Mouse (Mus musculus): Measurements from ENCODE around the gene Wdr59. TPM values are rescaled to one million over a fixed set of nuclear protein-coding genes. Genes with fewer than 3 reads are reported as not detected.

The Wdr59 gene
- polyA plus RNA-seq, 1 experiment from 2014 or later: 4.4 TPM

DNA sequence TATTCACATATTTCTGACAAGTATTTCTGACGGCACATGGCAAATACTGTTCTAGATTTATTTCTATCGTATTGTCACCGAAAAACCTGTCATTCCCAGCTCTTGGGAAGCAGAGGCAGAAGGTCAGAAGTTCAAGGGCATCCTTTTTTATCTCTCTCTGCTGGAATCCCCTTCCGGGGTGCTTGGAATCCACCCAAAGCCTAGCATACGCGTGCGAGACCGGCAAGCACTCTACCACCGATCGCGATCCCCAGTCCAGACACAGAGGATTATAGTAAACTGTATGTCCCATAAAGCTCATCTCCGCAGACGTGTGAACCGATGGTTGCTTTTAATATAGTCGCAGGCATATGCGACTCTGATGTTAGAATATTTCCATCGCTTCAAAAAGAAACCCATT is 9.7 kb upstream of the Wdr59 start:
- H3K4me2 ChIP-seq: no peak overlapping the region
- no peak overlapping the region for H3K27ac ChIP-seq (ENCODE audit: low read depth)
- H3K9ac ChIP-seq: no peak overlapping the region
- no peak overlapping the region for H3K4me3 ChIP-seq (ENCODE audit: low read depth, low read length)
- no peaks in the 10 kb centered on the region for H3K36me3 ChIP-seq (ENCODE audit: insufficient read depth)
- 67% methylated on average over 17 of the region's 17 CpGs for WGBS
- H3K9me3 ChIP-seq (ENCODE audit: low read depth, low read length): no peaks in the 10 kb centered on the region
- no peak for DNase-seq
- no peak for ATAC-seq (ENCODE audit: insufficient read depth)
- no peak for TF ChIP-seq CTCF (IDR thresholded peaks at IDR 0.05; ENCODE audit: low read depth)
- H3K27me3 ChIP-seq (ENCODE audit: insufficient read depth, low read length): no peaks in the 10 kb centered on the region
- no peaks in the 10 kb centered on the region for H3K4me1 ChIP-seq (ENCODE audit: insufficient read depth)

- TF ChIP-seq CTCF (IDR thresholded peaks at IDR 0.05; ENCODE audit: low read depth): no peak
- no peaks in the 10 kb centered on the region for H3K36me3 ChIP-seq (ENCODE audit: insufficient read depth)
- WGBS: 63% methylated on average over 12 of the region's 12 CpGs
- no peak overlapping the region for H3K4me3 ChIP-seq (ENCODE audit: low read depth, low read length)
- no peaks in the 10 kb centered on the region for H3K4me1 ChIP-seq (ENCODE audit: insufficient read depth)
- H3K4me2 ChIP-seq: no peak overlapping the region
- no peak overlapping the region for H3K9ac ChIP-seq
- ATAC-seq (ENCODE audit: insufficient read depth) (no peak), DNase-seq (no peak)
- no peaks in the 10 kb centered on the region for H3K27me3 ChIP-seq (ENCODE audit: insufficient read depth, low read length)
- H3K27ac ChIP-seq (ENCODE audit: low read depth): no peak overlapping the region
- H3K9me3 ChIP-seq (ENCODE audit: low read depth, low read length): no peaks in the 10 kb centered on the region
These were observed 9.3 kb upstream of the Wdr59 start for GRCm38 (mm10) chr8:111531191-111531590.

DNA sequence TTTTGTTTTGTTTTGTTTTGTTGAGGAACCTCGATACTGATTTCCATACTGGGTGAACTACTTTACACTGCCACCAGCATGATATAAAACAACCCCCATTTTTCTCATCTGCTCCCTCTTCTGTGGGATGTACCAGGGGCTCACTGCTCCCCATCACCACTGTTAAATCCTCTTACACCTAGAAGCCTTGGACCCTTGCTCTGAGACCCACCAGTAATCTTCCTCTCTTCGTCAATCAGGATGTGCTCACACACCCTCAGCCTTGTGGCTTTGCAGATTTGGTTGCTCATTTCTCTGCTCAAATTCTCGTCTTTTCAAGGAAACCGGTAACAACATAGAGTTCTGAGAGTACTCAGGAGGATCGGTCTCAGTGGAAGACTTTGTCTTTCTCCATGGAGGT is 6.2 kb upstream of the Wdr59 start:
- Histone ChIP-seq H3K27ac (ENCODE audit: low read depth) (no peak overlapping the region), H3K27me3 (ENCODE audit: insufficient read depth, low read length) (no peaks in the 10 kb centered on the region), H3K36me3 (ENCODE audit: insufficient read depth) (no peaks in the 10 kb centered on the region), H3K9ac (no peak overlapping the region), H3K4me2 (no peak overlapping the region), H3K4me3 (ENCODE audit: low read depth, low read length) (no peak overlapping the region), H3K9me3 (ENCODE audit: low read depth, low read length) (no peaks in the 10 kb centered on the region), H3K4me1 (ENCODE audit: insufficient read depth) (no peaks in the 10 kb centered on the region)
- no peak for TF ChIP-seq CTCF (IDR thresholded peaks at IDR 0.05; ENCODE audit: low read depth)
- ATAC-seq (ENCODE audit: insufficient read depth) (no peak), DNase-seq (no peak)
- 75% methylated on average over 5 of the region's 5 CpGs for WGBS

GRCm38 (mm10) chr8:111527149-111527548 is 5.3 kb upstream of the Wdr59 start:
- H3K9me3 ChIP-seq (ENCODE audit: low read depth, low read length): no peaks in the 10 kb centered on the region
- H3K27me3 ChIP-seq (ENCODE audit: insufficient read depth, low read length): no peaks in the 10 kb centered on the region
- DNase-seq: no peak
- no peaks in the 10 kb centered on the region for H3K4me1 ChIP-seq (ENCODE audit: insufficient read depth)
- no peak overlapping the region for H3K9ac ChIP-seq
- no peak overlapping the region for H3K27ac ChIP-seq (ENCODE audit: low read depth)
- no peak overlapping the region for H3K4me2 ChIP-seq
- TF ChIP-seq CTCF (IDR thresholded peaks at IDR 0.05; ENCODE audit: low read depth): no peak
- WGBS: 63% methylated on average over 8 of the region's 8 CpGs
- no peak for ATAC-seq (ENCODE audit: insufficient read depth)
- no peaks in the 10 kb centered on the region for H3K36me3 ChIP-seq (ENCODE audit: insufficient read depth)
- no peak overlapping the region for H3K4me3 ChIP-seq (ENCODE audit: low read depth, low read length)

DNA sequence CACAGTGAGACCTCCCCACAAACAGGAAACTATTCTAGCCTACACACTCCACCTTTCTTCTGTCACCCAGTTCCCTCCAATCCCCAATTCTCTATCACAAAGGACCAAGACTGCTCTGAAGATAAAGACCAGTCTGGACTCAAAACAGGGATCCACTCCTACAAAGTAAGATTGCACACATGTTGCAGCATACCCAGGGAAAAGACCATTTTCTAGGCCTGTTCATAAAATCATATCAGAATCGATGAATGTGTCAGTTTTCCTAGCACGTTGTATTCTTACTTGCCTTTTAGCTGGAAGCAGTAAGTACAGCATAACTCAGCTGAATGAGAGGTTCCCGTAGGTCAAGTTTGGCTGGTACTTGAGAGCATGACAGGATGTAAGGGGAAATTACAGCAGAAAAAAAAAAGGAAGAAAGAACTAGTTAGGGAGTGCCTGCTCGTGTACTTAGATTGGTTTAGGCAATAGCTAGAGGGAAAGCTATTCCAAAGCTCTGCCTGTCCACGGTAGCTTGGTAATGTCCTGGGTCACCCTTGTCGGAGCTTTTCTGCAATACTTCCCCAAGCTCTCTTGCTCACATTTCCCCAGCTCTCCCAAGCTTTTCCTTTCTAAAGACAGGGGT is 4.6 kb upstream of the Wdr59 start:
- no peak for TF ChIP-seq CTCF (IDR thresholded peaks at IDR 0.05; ENCODE audit: low read depth)
- H3K36me3 ChIP-seq (ENCODE audit: insufficient read depth): no peaks in the 10 kb centered on the region
- H3K27ac ChIP-seq (ENCODE audit: low read depth): no peak overlapping the region
- H3K4me3 ChIP-seq (ENCODE audit: low read depth, low read length): no peak overlapping the region
- H3K9ac ChIP-seq: no peak overlapping the region
- 62% methylated on average over 6 of the region's 6 CpGs for WGBS
- H3K4me1 ChIP-seq (ENCODE audit: insufficient read depth): no peaks in the 10 kb centered on the region
- no peaks in the 10 kb centered on the region for H3K9me3 ChIP-seq (ENCODE audit: low read depth, low read length)
- ATAC-seq (ENCODE audit: insufficient read depth) (no peak), DNase-seq (no peak)
- no peaks in the 10 kb centered on the region for H3K27me3 ChIP-seq (ENCODE audit: insufficient read depth, low read length)
- no peak overlapping the region for H3K4me2 ChIP-seq

- DNase-seq (no peak), ATAC-seq (ENCODE audit: insufficient read depth) (no peak)
- 86% methylated on average over 2 of the region's 2 CpGs for WGBS
- Histone ChIP-seq H3K27ac (ENCODE audit: low read depth) (no peak overlapping the region), H3K4me2 (no peak overlapping the region), H3K9me3 (ENCODE audit: low read depth, low read length) (no peaks in the 10 kb centered on the region), H3K4me1 (ENCODE audit: insufficient read depth) (no peaks in the 10 kb centered on the region), H3K27me3 (ENCODE audit: insufficient read depth, low read length) (no peaks in the 10 kb centered on the region), H3K4me3 (ENCODE audit: low read depth, low read length) (no peak overlapping the region), H3K9ac (no peak overlapping the region), H3K36me3 (ENCODE audit: insufficient read depth) (0 out of 2 replicates have a peak, but pooled peaks cover 4% of the 10 kb centered on the region)
- no peak for TF ChIP-seq CTCF (IDR thresholded peaks at IDR 0.05; ENCODE audit: low read depth)
These were observed 4.4 kb downstream of the Wdr59 start for GRCm38 (mm10) chr8:111517466-111517865.

GRCm38 (mm10) chr8:111516451-111517035 is 5.3 kb downstream of the Wdr59 start:
- no peaks in the 10 kb centered on the region for H3K4me1 ChIP-seq (ENCODE audit: insufficient read depth)
- no peak for TF ChIP-seq CTCF (IDR thresholded peaks at IDR 0.05; ENCODE audit: low read depth)
- DNase-seq (no peak), ATAC-seq (ENCODE audit: insufficient read depth) (no peak)
- whole genome bisulfite sequencing: 68% methylated on average over 7 of the region's 7 CpGs
- no peak overlapping the region for H3K9ac ChIP-seq
- no peaks in the 10 kb centered on the region for H3K9me3 ChIP-seq (ENCODE audit: low read depth, low read length)
- no peak overlapping the region for H3K27ac ChIP-seq (ENCODE audit: low read depth)
- no peaks in the 10 kb centered on the region for H3K27me3 ChIP-seq (ENCODE audit: insufficient read depth, low read length)
- no peak overlapping the region for H3K4me2 ChIP-seq
- H3K36me3 ChIP-seq (ENCODE audit: insufficient read depth): 0 out of 2 replicates have a peak, but pooled peaks cover 4% of the 10 kb centered on the region
- no peak overlapping the region for H3K4me3 ChIP-seq (ENCODE audit: low read depth, low read length)
